Mouse (Mus musculus) stomach, postnatal 0 days (tissue): Measurements from ENCODE around the gene Abl2. TPM values are rescaled to one million over a fixed set of nuclear protein-coding genes. Genes with fewer than 3 reads are reported as not detected.

Experiments used
- ATAC-seq: fragments of 200-750 bp; cut with Nextera tagmentation; 2 replicates; pipeline ENCODE4 v1.8.0; 2017; ENCODE audit not compliant: low FRiP score, low TSS enrichment
- DNase-seq: peaks from one replicate; pipeline ENCODE4 v3.0.0-alpha.2; 2016; ENCODE audit warnings: low spot score
- H3K27ac ChIP-seq: fragments of 300-500 bp; sonication (generic); replicated peaks from 2 replicates; pipeline ENCODE4 v1.5.1; 2014; ENCODE audit warnings: mild to moderate bottlenecking, control low read depth
- H3K27me3 ChIP-seq: fragments of 300-500 bp; sonication (generic); 2 replicates; pipeline ENCODE4 v1.6.1; 2014; ENCODE audit warnings: low read length; ENCODE audit not compliant: control insufficient read depth, insufficient read depth
- H3K36me3 ChIP-seq: fragments of 300-500 bp; sonication (generic); 2 replicates; pipeline ENCODE4 v1.6.1; 2014; ENCODE audit warnings: low read length, mixed read lengths; ENCODE audit not compliant: control insufficient read depth, insufficient read depth
- H3K4me1 ChIP-seq: fragments of 300-500 bp; sonication (generic); replicated peaks from 2 replicates; pipeline ENCODE4 v1.6.1; 2014; ENCODE audit warnings: antibody characterized with exemption; ENCODE audit not compliant: control insufficient read depth, insufficient read depth
- H3K4me2 ChIP-seq: fragments of 300-500 bp; sonication (generic); replicated peaks from 2 replicates; pipeline ENCODE4 v1.6.1; 2014; ENCODE audit warnings: low read depth, mild to moderate bottlenecking, control low read depth, moderate library complexity
- H3K4me3 ChIP-seq: fragments of 300-500 bp; sonication (generic); 2 replicates; pipeline ENCODE4 v1.5.1; 2014; ENCODE audit warnings: low read depth, low read length, control low read depth
- H3K9ac ChIP-seq: fragments of 300-500 bp; sonication (generic); 2 replicates; pipeline ENCODE4 v1.6.1; 2014; ENCODE audit warnings: mild to moderate bottlenecking, low read length, control low read depth, mixed read lengths
- H3K9me3 ChIP-seq: fragments of 300-500 bp; sonication (generic); 2 replicates; pipeline ENCODE4 v1.6.1; 2016; ENCODE audit warnings: low read length; ENCODE audit not compliant: control insufficient read depth
- CTCF ChIP-seq: IDR thresholded peaks from 2 replicates; pipeline ENCODE4 v1.5.1; 2016; ENCODE audit warnings: antibody characterized with exemption, low read depth, mild to moderate bottlenecking, moderate library complexity
- EP300 ChIP-seq: optimal IDR thresholded peaks from 2 replicates; pipeline ENCODE3; 2016; ENCODE audit warnings: antibody characterized with exemption
- WGBS: fragments of 180-500 bp; shearing (Covaris S2); extraction: QIAGEN DNeasy Blood & Tissue Kit; methylation state at CpG from one replicate; pipeline ENCODE4 v1.1.7; 2014; 5-methylcytosine and 5-hydroxymethylcytosine counted together
- polyA plus RNA-seq: library from polyadenylated mRNA; unstranded; fragments of >200 nt; fragmentation: Nextera tagmentation; extraction: Ambion mirVana; gene quantifications from 2 replicates; pipeline ENCODE4 v1.2.1, GENCODE M21; 2015

Abl2 gene
- polyA plus RNA-seq, 1 experiment from 2014 or later = 1.4 TPM

GRCm38 (mm10) chr1:156629984-156630383 lies 71.4 kb downstream of the Abl2 start:
- H3K4me2 ChIP-seq = no peak overlapping the region
- no peaks in the 10 kb centered on the region for H3K9me3 ChIP-seq
- no peak overlapping the region for H3K4me3 ChIP-seq
- no peaks in the 10 kb centered on the region for H3K4me1 ChIP-seq
- no peaks in the 10 kb centered on the region for H3K27me3 ChIP-seq
- no peak overlapping the region for H3K27ac ChIP-seq
- TF ChIP-seq EP300 (no peak), CTCF (no peak)
- DNase-seq (no peak), ATAC-seq (no peak)
- H3K36me3 ChIP-seq = peaks cover 16% of the 10 kb centered on the region; the same call in 1 of the 2 replicates
- WGBS = 91% methylated on average over 8 of the region's 8 CpGs
- no peak overlapping the region for H3K9ac ChIP-seq

DNA sequence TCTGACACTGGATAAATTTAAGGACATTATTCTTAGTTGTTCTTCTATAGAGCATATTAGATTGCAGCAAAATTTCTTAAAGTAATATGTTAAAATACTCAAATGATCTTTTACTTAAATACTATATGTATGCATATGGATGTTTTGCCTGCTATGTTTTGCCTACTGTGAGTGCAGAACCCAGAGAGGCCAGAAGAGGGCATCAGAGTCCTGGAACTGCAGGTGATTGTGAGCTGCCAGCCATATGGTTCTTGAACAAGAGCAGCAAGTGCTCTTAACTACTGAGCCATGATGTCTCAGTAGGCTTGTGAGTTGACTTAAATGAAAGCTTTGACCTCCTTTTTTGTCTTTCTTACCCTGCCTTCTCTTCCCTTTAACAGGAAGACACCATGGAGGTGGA lies 72.4 kb downstream of the Abl2 start:
- Histone ChIP-seq H3K27ac (no peak overlapping the region), H3K36me3 (peaks cover 12% of the 10 kb centered on the region; the same call in 1 of the 2 replicates), H3K27me3 (no peaks in the 10 kb centered on the region), H3K4me3 (no peak overlapping the region), H3K9me3 (no peaks in the 10 kb centered on the region), H3K4me2 (no peak overlapping the region), H3K9ac (no peak overlapping the region), H3K4me1 (no peaks in the 10 kb centered on the region)
- ATAC-seq (no peak), DNase-seq (peak; percentile 31)
- peak; percentile 62 for TF ChIP-seq CTCF
- no peak for TF ChIP-seq EP300

DNA sequence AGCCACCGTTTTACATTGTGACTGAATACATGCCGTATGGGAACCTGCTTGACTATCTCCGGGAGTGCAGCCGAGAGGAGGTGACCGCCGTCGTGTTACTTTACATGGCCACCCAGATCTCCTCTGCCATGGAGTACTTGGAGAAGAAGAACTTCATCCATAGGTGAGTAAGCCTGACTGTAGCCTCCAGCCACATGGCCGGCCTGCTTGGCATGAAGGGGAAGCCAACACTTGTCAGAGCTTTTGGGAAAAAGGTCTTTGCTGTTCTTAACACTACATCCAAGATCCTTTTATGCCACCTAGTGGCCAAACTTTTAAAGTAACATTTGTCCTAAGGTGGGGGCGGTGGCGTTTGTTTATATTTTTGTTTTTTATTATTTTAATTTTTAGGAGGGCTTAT lies 74.5 kb downstream of the Abl2 start:
- H3K9ac ChIP-seq = no peak overlapping the region
- no peaks in the 10 kb centered on the region for H3K27me3 ChIP-seq
- no peak overlapping the region for H3K27ac ChIP-seq
- no peak overlapping the region for H3K4me3 ChIP-seq
- TF ChIP-seq CTCF = peak; percentile 76
- no peak for TF ChIP-seq EP300
- DNase-seq (no peak), ATAC-seq (no peak)
- H3K36me3 ChIP-seq = peaks cover 12% of the 10 kb centered on the region
- 76% methylated on average over 10 of the region's 10 CpGs for WGBS
- H3K4me1 ChIP-seq = no peaks in the 10 kb centered on the region
- H3K4me2 ChIP-seq = no peak overlapping the region
- no peaks in the 10 kb centered on the region for H3K9me3 ChIP-seq

DNA sequence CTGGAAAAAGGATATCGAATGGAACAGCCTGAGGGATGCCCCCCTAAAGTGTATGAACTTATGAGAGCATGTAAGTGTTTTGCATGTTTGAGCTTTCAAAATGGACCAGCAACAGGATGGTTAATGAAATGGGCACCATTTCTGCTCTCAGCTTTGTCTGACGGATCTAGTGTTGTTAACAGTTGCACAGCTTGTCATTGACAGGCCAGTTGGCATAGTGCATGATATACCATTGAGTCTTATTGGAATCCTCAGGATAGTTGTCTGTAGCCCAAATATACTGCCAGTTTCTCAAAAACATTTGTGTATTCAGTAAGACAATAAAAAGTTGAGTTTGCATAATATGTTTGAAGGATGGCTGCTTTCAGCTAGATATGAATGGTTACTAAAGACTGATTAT lies 76.6 kb downstream of the Abl2 start:
- Histone ChIP-seq H3K4me3 (no peak overlapping the region), H3K27me3 (no peaks in the 10 kb centered on the region), H3K4me2 (no peak overlapping the region), H3K4me1 (no peaks in the 10 kb centered on the region), H3K9me3 (no peaks in the 10 kb centered on the region), H3K9ac (no peak overlapping the region), H3K27ac (no peak overlapping the region), H3K36me3 (peaks cover 5% of the 10 kb centered on the region)
- DNase-seq (no peak), ATAC-seq (no peak)
- TF ChIP-seq CTCF (no peak), EP300 (no peak)
- 85% methylated on average over 2 of the region's 2 CpGs for WGBS

- H3K9ac ChIP-seq = no peak overlapping the region
- H3K4me3 ChIP-seq = no peak overlapping the region
- no peak overlapping the region for H3K4me2 ChIP-seq
- no peak overlapping the region for H3K27ac ChIP-seq
- DNase-seq (no peak), ATAC-seq (no peak)
- H3K36me3 ChIP-seq = peaks cover 11% of the 10 kb centered on the region
- H3K9me3 ChIP-seq = no peaks in the 10 kb centered on the region
- no peaks in the 10 kb centered on the region for H3K4me1 ChIP-seq
- H3K27me3 ChIP-seq = no peaks in the 10 kb centered on the region
- TF ChIP-seq EP300 = no peak
- TF ChIP-seq CTCF = no peak
- WGBS = 85% methylated on average over 5 of the region's 5 CpGs
These were observed 80.9 kb downstream of the Abl2 start for GRCm38 (mm10) chr1:156639455-156639854.

- TF ChIP-seq EP300 = no peak
- TF ChIP-seq CTCF = peak; percentile 70
- DNase-seq (no peak), ATAC-seq (peak; percentile 47)
- H3K4me2 ChIP-seq = no peak overlapping the region
- no peak overlapping the region for H3K9ac ChIP-seq
- no peaks in the 10 kb centered on the region for H3K27me3 ChIP-seq
- H3K36me3 ChIP-seq = peaks cover 10% of the 10 kb centered on the region
- no peak overlapping the region for H3K27ac ChIP-seq
- 69% methylated on average over 4 of the region's 4 CpGs for WGBS
- no peaks in the 10 kb centered on the region for H3K4me1 ChIP-seq
- no peak overlapping the region for H3K4me3 ChIP-seq
- no peaks in the 10 kb centered on the region for H3K9me3 ChIP-seq
These were observed 82.0 kb downstream of the Abl2 start for GRCm38 (mm10) chr1:156640577-156640976.
